Mouse (Mus musculus) embryo, embryonic 11 days (tissue): ENCODE data around the gene Amt.
"Not testable (repeated sequence)": the region's sequence is repeated elsewhere in the genome, so short reads cannot be mapped to it uniquely, and the experiment has no call there.

Experiments
- DNase-seq: peaks from one replicate; pipeline ENCODE4 v3.0.0-alpha.2; 2015

Gene Amt

DNA sequence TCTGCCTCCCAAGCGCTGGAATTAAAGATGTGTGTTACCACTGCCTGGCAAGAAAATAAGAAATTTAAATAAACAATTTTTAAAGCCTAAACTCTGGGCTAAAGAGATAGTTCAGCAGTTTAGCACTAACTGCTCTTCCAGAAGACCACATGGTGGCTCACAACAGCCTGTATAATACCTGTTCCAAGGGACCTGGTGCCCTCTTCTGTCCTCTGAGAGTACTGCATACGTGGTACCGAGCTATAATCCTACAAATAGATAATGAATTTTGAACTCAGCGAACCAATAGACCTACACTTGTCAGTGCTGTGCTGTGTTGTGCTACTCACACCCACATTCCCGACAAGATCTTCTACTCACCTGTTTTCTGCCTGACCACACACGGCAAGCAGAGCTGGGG, 12.2 kb upstream of the Amt start:
- peak; percentile 80 for DNase-seq

DNA sequence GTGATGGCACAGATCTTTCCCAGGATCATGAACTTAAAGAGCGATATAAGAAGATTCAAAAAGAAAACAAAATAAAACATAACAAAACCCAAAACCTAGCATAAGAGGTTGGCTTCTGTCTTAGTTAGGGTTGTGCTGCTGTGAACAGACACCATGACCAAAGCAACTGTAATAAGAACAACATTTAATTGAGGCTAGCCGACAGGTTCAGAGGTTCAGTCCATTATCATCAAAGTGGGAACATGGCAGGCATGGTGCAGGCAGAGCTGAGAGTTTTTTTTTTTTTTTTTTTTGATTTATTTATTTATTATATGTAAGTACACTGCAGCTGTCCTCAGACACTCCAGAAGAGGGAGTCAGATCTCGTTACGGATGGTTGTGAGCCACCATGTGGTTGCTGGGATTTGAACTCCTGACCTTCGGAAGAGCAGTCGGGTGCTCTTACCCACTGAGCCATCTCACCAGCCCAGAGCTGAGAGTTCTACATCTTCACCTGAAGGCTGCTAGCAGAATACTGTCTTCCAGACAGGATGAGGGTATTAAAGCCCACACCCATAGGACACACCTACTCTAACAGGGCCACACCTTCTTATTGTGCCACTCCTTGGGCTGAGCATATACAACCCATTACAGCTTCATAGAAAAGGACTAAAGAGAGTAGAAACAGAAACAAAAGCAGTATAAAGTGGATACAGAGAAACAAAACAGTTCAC, 9.0 kb upstream of the Amt start:
- DNase-seq = not testable (repeated sequence)

DNA sequence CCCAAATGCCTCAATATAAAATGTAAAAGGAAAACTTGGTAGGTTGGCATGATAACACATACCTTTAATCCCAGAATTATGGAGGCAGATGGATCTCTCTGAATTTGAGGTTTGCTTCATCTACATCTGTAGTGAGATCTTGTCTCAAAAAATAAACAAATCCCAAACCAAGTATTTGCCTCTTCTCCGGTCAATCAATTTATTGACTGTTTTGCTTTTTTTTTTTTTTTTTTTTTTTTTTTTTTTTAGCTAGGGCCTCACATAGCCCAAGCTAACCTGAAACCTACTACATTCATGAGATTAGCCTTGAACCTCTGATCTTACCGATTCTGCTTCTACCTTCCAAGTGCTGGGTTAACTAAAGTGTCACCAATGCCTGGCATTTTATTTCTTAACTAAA, 7.3 kb upstream of the Amt start:
- no peak for DNase-seq

DNA sequence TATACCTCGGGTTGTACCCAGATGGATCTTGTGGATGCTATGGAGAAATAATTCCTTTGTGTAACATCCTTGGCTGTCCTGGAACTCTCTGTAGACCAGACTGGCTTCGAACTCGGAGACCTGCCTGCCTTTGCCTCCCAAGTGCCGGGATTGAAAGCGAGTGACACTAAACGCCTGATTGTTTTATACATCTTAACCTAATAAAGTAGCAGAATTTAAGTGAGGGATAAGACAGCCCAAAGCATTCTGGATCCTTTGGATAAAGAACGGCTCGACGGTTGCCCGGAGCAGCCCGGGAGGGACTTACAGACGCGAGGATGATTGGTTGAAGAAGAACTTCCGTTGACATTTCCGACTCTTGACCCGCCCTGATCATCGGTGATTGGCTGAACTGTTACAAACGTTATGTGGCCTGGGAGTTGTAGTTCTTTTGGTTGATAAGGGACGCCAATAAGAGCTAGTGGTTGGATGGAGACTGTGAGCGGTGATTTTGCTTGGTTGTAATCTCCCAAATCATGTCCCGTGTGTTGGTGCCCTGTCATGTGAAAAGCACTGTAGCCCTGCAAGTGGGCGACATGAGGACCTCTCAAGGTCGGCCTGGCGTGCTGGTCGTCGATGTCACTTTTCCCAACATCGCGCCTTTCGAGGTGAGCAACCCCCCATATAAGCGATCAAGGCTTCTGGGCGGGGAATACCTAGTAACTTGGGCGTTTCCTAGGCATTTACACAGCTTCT, 6.5 kb upstream of the Amt start, which contains the start of gene Nicn1:
Nicn1 (plus strand) TSS at position 414 of the 735 bp plus-strand sequence.
- peak; percentile 96 for DNase-seq

DNA sequence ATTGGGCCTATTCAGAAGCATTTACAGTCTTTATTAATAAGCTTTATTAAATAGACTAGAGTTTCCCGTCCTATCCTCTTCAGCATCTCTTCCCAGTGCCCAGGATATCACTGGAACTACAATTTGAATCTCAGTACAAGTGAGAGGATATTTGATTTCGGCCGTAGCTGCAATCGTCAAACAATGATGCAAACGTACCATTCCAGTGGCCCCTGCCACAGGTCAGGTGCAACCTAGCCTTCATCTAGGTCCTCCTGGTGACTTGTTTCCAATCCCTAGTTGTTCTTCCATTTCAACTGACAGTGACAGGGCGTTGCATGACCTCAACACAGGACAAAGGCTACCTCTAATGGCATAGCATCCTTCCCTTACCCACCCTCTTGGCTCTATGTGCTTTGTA, 5.9 kb upstream of the Amt start:
- no peak for DNase-seq

DNA sequence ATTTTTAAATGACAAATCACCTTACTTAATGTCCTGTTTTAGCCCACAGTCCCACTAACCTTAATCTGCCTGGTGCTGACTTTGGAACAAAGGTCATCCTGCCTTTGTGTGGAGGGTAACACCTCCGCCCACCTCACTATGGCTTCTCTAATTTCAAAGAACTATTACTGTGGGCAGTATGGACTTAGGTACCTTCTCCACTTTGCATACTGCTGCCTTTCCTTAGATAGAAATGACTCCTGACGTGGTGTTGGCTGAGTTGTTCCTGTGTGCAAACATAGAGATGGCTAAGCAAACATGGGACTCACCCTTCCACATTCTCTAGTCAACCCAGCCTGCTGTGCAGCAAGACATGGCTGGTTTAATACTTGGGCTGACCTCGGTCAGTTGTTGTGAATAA, 5.2 kb downstream of the Amt start:
- no peak for DNase-seq

DNA sequence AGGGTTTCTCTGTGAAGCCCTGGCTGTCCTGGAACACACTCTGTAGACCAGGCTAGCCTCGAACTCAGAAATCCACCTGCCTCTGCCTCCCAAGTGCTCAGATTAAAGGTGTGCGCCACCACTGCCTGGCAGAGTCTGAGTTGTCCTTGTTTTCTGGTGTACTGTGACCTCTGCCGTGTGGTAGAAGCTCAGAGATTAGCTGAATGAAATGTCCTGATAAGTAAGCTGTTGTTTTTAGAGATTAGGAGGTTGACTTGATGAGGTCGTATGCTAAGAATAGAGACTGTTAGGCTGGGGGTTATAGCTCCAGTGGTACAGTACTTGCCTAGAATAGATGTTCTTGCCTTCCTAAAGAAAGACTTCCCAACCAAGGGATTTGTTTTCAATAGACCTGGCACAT, 8.1 kb downstream of the Amt start:
- no peak for DNase-seq

DNA sequence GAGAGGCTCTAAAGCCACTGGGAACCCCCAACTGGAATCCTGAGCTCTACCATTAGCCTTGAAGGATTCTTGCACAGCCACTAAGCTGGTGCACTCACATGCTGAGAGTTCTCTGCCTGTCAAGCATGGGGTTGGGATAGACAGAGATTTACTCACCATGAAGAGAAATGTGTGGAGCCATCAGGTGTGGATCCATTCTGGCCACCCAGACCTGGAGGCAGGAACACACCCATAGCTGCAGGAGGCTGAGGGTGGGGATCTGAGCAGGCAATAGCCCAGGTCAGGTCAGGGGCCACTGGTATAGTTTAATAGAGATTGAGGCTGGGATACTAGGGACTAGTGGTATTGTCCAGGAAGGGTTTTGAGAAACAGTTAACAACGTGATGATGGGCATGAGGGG, 8.5 kb downstream of the Amt start:
- DNase-seq = no peak

DNA sequence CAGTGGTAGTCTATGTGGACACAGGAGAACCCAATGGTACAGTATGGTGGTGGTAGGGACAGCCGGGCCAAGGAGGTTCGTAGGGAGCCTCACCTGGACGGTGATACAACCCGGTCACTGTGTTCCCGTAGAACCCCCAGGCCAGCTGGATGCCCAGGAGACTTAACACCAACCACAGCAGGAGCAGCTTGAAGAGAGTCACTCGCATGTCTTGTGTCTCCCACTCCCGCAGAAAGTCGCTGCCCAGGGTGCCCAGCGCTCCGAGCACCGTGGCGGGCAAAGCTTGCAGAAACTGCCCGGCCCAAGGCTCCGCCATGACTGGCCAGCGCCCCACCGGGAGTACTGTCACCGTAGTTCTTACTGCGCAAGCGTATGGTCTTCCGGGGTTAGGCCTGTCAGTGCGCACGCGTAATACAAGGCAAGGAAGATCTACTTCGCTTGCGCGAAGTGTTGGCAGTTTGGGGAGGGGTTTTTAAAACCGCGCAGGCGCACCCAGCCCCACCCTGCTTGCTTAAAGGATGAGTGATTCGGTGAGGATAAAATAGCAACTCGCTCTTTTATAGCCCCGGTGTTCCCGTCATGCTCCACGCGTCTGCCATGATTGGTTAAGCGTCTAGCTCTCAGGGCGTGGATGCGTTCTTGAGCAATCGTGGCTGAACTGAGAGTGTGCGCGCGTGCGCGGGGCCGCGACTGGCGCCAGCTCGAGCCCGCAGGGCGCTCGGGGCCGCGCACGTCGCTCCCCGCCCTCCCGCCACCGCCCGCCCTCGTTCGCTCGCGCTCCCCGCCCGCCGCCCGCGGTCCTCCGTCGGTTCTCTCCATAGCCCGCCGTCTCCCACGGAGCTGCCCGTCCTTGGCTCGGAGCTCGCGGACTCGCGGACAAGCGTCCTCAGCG, 9.2 kb downstream of the Amt start, which contains the start of the genes Rhoa and Tcta:
Rhoa (plus strand) TSS at position 501 of the 892 bp plus-strand sequence.
Tcta (minus strand) TSS at position 532 of the 892 bp plus-strand sequence.
- DNase-seq = peak; percentile 99

DNA sequence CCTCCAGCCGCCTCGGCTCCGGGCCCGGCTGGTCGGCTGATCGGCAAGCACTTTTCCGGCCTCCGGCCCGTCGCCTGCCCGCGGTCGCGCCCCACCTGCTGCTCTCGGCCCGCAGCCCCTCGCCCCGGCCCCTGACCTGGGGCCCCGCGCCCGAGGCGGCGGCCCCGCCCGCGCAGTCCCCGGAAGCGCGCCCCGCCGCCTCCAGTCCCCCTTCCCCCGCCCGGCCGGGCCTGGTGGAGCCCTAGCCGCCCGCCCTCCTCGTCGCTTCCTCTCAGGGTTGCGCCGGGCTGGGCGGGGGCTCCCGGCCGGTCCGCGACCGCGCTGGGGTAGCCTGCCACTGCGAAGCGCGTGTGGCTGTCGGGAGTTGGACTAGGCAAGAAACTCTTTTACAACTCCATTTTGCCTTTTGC, 9.9 kb downstream of the Amt start:
- DNase-seq = peak; percentile 92

DNA sequence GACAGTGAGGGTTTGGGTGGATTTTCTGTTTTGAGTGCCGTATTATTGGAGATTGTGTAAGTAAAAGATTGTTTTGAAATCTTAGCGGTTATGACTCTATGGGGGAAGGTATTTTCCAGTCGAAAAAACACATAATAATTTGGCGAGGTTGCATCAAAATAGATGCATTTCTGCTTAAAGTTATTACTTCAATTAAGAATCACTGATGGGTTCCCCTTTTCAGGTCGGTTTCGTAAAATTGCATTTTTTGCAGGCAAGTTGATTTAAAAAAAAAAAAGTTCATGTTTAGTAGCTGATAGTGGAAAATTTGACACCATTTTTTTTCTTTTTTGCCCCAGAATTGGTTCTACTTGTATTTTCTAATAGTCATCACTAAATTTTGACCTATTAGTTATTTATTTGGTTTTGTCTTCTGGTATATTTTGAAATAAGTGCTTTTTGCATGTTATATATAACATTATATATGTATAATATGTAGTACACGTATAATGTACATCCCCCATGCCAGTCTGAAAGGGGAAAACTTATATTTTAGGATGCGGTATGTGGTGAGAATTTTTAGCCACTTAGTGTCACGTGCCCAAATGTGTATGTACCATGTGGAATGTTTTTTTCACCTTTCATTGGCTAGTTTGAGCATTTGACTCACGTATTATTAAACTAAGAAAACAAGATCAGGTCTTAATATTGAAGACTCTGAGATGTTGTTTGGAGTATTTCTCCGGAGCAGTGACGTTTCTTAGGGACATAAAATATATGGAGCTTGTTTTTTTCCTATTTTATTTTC, 10.6 kb downstream of the Amt start:
- no peak for DNase-seq

DNA sequence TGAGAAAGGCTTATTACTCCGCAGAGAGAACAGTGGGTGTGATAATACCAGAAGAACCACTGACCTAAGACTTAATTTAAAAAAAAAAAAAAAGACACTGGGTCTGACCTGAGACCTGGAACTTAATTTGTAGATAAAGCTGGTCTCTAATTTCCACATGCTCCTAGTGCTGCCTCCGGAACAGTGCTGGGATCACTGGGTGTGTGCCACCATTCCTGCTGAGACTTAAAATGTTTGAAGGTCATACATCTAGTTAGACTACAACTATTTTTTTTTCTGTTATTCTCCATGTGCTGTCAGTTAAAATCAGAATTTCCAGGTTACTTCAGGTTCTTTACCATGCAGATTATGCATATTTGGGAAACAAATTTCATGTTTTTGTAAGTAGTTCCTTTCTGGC, 11.5 kb downstream of the Amt start:
- no peak for DNase-seq

DNA sequence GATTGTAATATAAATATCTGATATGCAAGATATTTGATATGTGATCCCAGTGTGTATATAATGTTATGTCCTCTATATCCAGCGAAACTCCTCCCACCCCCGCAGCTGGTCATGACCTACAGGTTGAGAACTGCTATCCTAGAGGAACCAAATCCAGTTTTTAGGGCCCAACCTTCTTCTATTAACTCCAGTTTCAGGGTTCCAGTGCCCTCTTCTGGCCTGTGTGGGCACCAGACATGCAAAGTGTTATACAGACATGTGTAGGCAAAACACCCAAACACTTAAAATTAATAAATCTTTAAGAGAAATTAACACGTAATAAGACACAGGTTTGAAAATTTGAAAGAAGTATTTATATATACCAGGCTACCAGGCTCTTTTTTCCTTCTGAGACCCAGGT, 20.9 kb downstream of the Amt start:
- DNase-seq = no peak

DNA sequence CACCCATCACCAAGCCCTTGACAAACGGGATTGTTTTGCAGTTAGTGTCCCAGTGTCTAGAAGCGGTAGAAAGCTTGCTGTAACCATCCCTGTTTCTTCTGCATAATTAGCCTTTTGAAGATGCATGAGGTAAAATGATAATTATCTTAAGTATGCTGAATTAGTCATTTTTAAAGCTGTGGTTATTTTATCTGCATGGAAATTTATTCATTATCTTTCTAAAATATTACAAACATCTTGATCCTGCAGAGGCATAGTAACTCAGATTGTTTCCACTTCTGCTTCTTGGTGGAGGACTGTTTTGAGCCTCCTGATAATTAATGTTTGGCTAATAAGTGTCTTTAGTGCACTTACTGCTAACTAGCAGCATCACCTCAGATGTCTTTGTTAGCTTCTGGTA, 21.8 kb downstream of the Amt start:
- no peak for DNase-seq

DNA sequence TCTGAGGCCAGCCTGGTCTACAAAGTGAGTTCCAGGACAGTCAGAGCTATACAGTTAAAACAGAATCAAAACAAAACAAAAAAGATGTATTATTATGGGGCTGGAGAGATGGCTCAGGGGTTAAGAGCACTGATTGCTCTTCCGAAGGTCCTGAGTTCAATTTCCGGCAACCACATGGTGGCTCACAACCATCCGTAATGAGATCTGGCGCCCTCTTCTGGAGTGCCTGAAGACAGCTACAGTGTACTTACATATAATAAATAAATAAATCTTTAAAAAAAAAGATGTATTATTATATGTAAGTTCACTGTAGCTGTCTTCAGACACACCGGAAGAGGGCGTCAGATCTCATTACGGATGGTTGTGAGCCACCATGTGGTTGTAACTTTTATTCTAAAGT, 25.4 kb downstream of the Amt start:
- not testable (repeated sequence) for DNase-seq

DNA sequence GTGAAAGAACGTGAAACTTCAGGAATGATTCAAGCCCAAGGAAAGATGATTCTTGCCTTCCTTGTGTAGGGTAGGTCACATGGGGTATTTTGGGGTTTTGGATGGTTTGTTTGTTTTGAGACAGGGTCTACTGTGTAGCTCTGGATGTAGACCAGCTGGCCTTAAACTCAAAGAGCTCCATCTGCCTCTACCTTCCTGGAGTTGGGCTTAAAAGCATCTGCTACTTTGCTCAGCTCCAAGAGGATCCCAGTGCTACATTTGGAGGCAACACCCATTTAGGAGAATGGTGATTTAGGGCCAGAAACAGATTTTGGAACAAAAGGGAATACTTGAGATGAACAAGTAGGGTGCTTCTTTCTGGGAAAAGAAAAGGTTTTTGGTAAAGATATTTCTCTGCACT, 28.1 kb downstream of the Amt start:
- no peak for DNase-seq

DNA sequence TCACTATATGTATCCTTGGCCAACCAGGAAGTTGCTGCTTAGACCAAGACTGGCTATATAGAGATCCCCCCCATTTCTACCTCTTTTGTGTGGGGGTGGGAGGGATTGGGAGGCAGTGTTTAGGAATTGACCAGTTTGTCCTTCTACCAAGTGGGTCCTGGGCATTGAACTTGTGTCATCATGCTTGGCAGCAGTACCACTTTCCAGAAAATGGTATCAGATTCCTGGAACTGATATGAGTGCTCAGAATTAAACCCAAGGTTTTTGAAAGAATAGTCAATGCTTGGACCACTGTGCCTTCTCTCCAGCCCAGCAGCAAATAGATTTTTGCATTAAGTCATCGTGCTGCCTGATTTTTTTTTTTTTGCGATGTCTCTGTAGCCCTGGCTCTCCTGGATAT, 29.2 kb downstream of the Amt start:
- no peak for DNase-seq

DNA sequence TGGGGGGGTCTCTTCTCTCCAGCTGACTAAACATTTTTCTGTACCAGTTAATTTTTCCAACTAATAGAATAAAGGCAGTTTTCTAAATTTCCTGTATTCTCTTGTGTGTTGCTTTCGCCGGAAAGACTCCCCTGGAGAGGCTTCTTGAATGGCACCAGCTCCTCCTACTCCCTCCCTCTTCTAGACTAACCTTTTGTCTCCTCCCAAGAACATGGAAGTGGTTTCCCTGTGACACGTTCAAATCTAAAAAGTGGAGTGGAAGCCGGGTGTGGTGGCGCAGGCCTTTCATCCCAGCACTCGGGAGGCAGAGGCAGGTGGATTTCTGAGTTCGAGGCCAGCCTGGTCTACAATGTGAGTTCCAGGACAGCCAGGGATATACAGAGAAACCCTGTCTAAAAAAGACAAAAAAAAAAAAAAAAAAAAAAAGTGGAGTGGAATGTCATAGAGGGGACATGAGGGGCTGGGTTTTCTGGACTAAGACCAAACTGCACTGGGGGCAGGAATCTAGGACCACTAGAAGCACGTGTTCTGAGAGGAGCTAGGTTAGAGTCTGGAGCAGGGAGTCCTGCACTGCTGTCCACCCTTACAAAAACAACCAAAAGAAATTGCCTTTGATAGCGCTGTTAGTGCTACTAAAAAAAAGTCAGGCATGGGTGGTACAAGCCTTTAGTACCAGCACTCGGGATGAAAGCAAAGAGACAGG, 41.3 kb downstream of the Amt start:
- DNase-seq = no peak

DNA sequence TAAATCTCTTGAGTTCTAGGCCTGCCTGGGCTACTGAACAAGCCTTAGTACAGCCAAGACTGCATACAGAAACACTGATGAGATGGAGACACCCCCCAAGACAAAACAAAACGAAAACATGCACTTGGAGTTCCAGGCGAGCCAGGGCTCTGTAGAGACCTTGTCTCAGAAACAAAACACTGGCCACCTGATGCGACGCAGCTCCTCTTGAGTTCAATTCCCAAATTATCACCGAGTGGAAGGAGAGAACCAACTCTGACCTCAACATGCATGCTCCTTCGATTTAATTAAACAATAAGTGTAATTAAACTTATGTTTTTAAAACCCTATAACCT, 41.9 kb downstream of the Amt start:
- peak; percentile 45 for DNase-seq

DNA sequence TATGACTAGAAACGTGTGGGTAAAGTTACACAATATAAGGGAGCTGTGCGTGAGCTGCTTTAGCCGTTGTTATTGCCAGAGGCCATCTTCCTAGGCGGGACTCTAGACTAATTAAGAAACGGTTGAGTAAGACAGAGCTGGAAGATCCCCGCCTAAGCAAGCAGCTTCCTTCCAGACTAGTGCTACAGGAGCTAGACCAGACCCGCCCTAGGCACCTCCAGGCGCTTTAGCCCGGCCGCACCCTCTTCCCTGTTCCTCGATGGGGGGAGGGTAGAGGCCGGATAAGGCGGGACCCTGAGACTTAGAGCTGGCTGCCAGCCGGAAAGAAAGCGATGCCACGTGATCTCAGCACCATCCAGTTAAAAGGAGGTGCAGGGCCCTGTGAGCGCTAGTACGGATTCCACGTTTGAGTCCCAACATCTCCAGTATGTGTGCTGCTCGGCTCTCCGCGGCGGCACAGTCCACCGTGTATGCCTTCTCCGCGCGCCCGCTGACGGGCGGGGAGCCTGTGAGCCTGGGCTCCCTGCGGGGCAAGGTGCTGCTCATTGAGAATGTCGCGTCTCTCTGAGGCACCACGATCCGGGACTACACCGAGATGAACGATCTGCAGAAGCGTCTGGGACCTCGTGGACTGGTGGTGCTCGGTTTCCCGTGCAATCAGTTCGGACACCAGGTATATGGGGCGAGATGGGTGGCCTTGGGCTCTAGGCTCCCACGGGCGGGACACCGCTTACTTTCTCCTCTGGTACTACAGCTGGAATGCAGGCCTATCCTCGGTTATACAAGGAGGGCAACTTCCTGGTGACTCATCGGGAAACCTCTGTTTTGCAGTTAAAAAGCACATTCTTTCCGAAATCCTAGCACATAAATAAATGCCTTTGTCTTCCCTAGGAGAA, 42.5 kb downstream of the Amt start, which contains the start of gene Gpx1:
Gpx1 (plus strand) TSS at position 18 of the 896 bp plus-strand sequence.
- peak; percentile 96 for DNase-seq

DNA sequence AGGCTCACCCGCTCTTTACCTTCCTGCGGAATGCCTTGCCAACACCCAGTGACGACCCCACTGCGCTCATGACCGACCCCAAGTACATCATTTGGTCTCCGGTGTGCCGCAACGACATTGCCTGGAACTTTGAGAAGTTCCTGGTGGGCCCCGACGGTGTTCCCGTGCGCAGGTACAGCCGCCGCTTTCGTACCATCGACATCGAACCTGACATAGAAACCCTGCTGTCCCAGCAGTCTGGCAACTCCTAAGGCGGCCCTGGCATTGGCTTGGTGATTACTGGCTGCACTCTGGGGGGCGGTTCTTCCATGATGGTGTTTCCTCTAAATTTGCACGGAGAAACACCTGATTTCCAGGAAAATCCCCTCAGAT, 43.2 kb downstream of the Amt start:
- no peak for DNase-seq
